Mouse (Mus musculus) left cerebral cortex, adult 2 months (tissue): Measurements from ENCODE around the gene Gcm1. TPM values are rescaled to one million over a fixed set of nuclear protein-coding genes. Genes with fewer than 3 reads are reported as not detected.

ENCODE experiments used
- DNase-seq, 2 experiments: peaks; one replicate each; pipeline ENCODE4 v3.0.0; 2021 to 2022; ENCODE audit warnings: low spot score in 2 of 2, mixed read lengths in 1 of 2; ENCODE audit errors: extremely low spot score in 1 of 2
- H3K27ac ChIP-seq: fragments of 200-600 bp; 2 replicates; pipeline ENCODE4 v1.8.1; 2022
- H3K4me3 ChIP-seq: fragments of 200-600 bp; 2 replicates; pipeline ENCODE4 v1.8.1; 2022
- CTCF ChIP-seq: fragments of 200-600 bp; IDR thresholded peaks from 2 replicates; pipeline ENCODE4 v1.8.1; 2022; ENCODE audit warnings: antibody characterized with exemption, mild to moderate bottlenecking, moderate library complexity
- intact Hi-C: fragments of 180-260 bp; cut with DNase I; formaldehyde crosslinking; loops from one replicate; pipeline ENCODE4 v1.15.1; 2025
- total RNA-seq, 2 experiments: library from RNA; stranded (reverse); gene quantifications; 2 replicates each; pipeline ENCODE4 v1.2.3; 2021

Gcm1 gene
- total RNA-seq, 2 experiments from 2014 or later: not detected

- no peak for DNase-seq
- Histone ChIP-seq H3K27ac (no peak overlapping the region), H3K4me3 (no peak overlapping the region)
- intact Hi-C loops: no loop called here
- TF ChIP-seq CTCF: no peak
Observed at GRCm38 (mm10) chr9:78085722-78086287, 34.1 kb downstream of the Gcm1 start.

GRCm38 (mm10) chr9:78087751-78088150 is 36.0 kb downstream of the Gcm1 start:
- DNase-seq: no peak
- no peak for TF ChIP-seq CTCF
- intact Hi-C loops: no loop called here
- no peak overlapping the region for H3K4me3 ChIP-seq
- H3K27ac ChIP-seq: no peak overlapping the region

DNA sequence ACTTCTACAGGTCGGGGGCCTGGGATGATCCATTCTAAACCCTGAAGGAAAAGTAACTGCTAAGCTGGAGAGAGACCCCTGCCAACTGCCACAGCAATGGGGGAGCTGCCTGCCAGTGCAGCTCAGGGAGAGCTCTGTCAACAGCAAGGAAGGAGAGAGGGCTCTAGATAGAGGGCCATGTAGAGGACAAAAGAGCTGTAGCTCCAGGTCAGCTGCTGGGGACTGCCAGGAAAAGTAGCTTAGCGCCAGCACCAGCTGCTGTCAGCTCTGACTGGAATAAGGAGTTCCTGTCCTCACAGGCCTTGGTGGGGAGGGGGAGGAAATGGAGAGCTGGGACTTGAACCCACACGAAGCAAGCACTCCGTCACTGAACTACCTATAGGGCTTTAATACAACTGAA is 36.8 kb downstream of the Gcm1 start:
- no peak overlapping the region; the same call in 1 of the 2 replicates for H3K27ac ChIP-seq
- TF ChIP-seq CTCF: no peak
- no peak for DNase-seq
- intact Hi-C loops: no loop called here
- no peak overlapping the region for H3K4me3 ChIP-seq

- no peak overlapping the region; the same call in 1 of the 2 replicates for H3K27ac ChIP-seq
- TF ChIP-seq CTCF: no peak
- no peak overlapping the region for H3K4me3 ChIP-seq
- no peak for DNase-seq
- intact Hi-C loops: no loop called here
Observed at GRCm38 (mm10) chr9:78088971-78089370, 37.2 kb downstream of the Gcm1 start.

GRCm38 (mm10) chr9:78089906-78090305 is 38.2 kb downstream of the Gcm1 start:
- intact Hi-C loops: no loop called here
- TF ChIP-seq CTCF: no peak
- Histone ChIP-seq H3K27ac (no peak overlapping the region), H3K4me3 (no peak overlapping the region)
- no peak for DNase-seq

DNA sequence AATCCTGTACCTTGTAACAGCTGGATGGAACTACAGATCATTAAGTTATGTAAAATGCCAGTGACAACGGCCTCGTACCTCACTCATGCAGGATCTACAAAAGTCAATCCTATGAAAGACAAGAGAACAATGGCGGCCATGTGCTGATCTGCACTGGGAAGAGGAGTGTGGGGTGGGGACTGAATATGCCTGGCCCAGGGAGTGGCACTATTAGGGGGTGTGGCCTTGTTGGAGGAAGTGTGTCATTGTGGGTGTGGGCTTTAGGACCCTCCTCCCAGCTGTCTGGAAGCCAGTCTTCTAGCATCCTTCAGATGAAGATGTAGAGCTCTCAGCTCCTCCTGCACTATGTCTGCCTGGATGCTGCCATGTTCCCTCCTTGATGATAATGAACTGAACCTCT is 38.9 kb downstream of the Gcm1 start:
- Histone ChIP-seq H3K4me3 (no peak overlapping the region), H3K27ac (no peak overlapping the region)
- intact Hi-C loops: no loop called here
- no peak for TF ChIP-seq CTCF
- DNase-seq: no peak

GRCm38 (mm10) chr9:78095686-78096085 is 44.0 kb downstream of the Gcm1 start:
- no peak for TF ChIP-seq CTCF
- DNase-seq: no peak
- Histone ChIP-seq H3K27ac (no peak overlapping the region), H3K4me3 (no peak overlapping the region)
- intact Hi-C loops: no loop called here

GRCm38 (mm10) chr9:78096376-78096775 is 44.7 kb downstream of the Gcm1 start:
- TF ChIP-seq CTCF: peak; percentile 33
- intact Hi-C loops: no loop called here
- Histone ChIP-seq H3K27ac (no peak overlapping the region), H3K4me3 (no peak overlapping the region)
- no peak for DNase-seq

DNA sequence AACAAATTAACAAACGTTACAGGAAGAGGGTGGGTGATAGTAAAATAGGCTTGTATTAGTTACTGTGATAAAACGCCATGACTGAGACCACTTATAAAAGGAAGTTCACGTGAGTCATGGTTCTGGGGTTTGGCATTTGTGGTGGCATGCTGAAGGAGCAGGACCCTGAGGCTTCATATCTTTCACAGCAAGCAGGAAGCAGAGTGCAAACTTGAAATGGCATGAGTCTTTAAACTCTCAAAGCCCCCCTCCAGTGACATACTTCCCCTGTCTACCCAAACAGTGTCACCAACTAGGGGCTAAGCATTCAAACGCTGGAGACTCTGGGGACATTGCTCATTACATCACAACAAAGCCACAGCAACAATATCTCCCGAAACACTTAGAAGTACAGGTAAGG is 49.2 kb downstream of the Gcm1 start:
- H3K27ac ChIP-seq: no peak overlapping the region
- DNase-seq: no peak
- no peak for TF ChIP-seq CTCF
- no peak overlapping the region for H3K4me3 ChIP-seq
- intact Hi-C loops: no loop called here

DNA sequence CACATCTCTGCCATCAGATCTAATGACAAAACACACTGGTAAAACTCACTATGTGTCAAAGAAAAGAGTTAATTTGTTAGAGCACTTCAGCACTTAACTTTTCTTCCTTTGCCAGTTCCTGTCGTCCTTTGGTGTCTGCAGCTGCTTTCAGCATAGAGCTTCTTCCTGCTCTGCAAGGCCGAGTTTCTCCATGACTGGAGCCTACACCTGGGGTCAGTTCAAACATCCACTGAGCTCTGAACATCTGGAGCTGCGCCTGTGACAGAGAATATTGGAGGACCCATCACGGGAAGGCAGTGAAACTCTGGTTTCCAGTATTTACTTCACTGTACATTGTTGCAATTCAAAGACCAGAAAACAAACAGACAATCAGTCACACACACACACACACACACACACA is 49.7 kb downstream of the Gcm1 start:
- intact Hi-C loops: no loop called here

GRCm38 (mm10) chr9:78103965-78104560 is 52.3 kb downstream of the Gcm1 start:
- intact Hi-C loops: no loop called here
- TF ChIP-seq CTCF: no peak
- DNase-seq: no peak
- Histone ChIP-seq H3K4me3 (no peak overlapping the region), H3K27ac (no peak overlapping the region)

More for the DNA sequence above, 49.7 kb downstream of the Gcm1 start:
- Histone ChIP-seq H3K4me3 (no peak overlapping the region), H3K27ac (no peak overlapping the region)
- DNase-seq: no peak
- no peak for TF ChIP-seq CTCF

DNA sequence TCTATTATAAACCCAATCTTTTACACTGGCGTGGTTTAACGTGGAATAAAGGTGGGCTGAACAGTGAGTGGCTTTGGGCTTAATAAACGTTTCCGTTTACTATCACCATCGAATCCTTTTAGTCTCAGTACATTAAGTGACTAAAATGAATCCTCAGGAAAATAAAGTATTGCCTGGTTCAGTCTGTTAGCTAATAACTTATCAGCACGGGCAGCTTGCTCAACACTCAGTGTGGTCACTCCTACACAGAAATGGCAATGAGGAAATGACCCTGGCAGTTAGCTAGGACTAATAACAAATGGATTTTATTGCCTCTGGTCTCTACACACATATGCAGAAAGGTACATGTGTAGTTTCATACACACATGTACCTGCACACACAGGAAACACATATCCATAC is 53.2 kb downstream of the Gcm1 start:
- no peak for DNase-seq
- intact Hi-C loops: loop anchor here (5.0 kb wide), 1 partner anchor 188 kb away; the partner anchor contains the start of gene Elovl5
- no peak overlapping the region for H3K4me3 ChIP-seq
- no peak overlapping the region for H3K27ac ChIP-seq
- no peak for TF ChIP-seq CTCF

DNA sequence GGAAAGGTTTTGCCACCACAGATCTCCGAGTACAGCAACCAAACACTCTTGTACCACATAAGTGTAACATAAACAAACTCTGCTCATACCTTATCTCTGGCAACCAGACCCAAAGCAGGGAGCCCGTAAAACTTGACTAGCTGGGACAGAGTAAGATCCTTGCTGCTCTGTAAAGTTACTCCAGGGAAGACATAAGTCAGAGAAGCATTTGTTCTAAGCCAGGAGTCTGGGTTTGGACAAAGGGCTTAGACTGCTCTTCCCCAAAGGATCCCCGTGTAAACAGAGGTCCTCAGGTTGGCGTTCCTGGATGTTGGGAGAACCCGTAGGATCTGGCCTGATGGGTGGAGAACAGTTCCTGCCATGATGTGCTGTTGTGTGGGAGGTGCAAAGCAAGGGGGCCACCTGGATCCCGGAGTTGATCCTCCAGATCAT is 53.8 kb downstream of the Gcm1 start:
- Histone ChIP-seq H3K27ac (no peak overlapping the region), H3K4me3 (no peak overlapping the region)
- no peak for DNase-seq
- TF ChIP-seq CTCF: no peak
- intact Hi-C loops: loop anchor here (5.0 kb wide), 1 partner anchor 188 kb away; the partner anchor contains the start of gene Elovl5
